Mouse (Mus musculus): Measurements from ENCODE around the gene Ngrn.

DNA sequence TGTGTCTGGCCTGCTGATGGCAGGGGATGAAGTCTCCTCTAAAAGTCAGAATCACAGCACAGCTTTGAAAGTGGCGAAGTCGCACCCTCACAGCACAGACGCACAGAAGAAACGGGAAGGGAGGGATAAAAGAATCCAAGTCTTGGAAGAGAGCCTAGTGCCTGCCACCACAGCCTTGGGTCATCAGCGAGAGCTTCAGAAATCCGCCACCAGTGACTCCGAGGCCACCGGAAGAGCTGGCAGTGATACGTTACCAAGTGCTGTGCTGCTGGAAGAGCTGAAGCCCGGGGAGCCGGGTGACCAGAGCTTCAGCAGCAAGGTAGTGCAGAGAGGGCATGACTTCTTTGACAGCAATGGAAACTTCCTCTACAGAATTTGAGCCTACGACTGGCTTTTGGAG, 3.6 kb downstream of the Ngrn start:
- TF ChIP-seq GATA1 (IDR thresholded peaks at IDR 0.05; ENCODE audit: low read length) (no peak), TAL1 (IDR thresholded peaks at IDR 0.05; ENCODE audit: low read length) (no peak)

All from erythroblast, embryonic 14.5 days (primary cell).